Mouse (Mus musculus) adrenal gland, postnatal 14 days (tissue): Measurements from ENCODE around the gene Cfc1. TPM values are rescaled to one million over a fixed set of nuclear protein-coding genes. Genes with fewer than 3 reads are reported as not detected.
"Not testable (repeated sequence)": the region's sequence is repeated elsewhere in the genome, so short reads cannot be mapped to it uniquely, and the experiment has no call there.

Source experiments
- DNase-seq: peaks from one replicate; pipeline ENCODE4 v3.0.0; 2021; ENCODE audit warnings: mixed read lengths
- long read RNA-seq, 2 experiments: library from polyadenylated mRNA; stranded (forward); transcript quantifications; one replicate each; pipeline ENCODE4 v2.0.0; 2021
- total RNA-seq: library from RNA; stranded (reverse); gene quantifications from 2 replicates; pipeline ENCODE4 v1.2.3, GENCODE M21; 2021

The Cfc1 gene
- not detected in 2 replicates for total RNA-seq
- long read RNA-seq, experiment 1 = 0 reads
- long read RNA-seq, experiment 2 = 0 reads

GRCm38 (mm10) chr1:34535043-34535698 is at the start of gene Cfc1:
Gene Cfc1, plus strand, starts transcription at chr1:34535648.
- DNase-seq = not testable (repeated sequence)

- no peak for DNase-seq
Observed at GRCm38 (mm10) chr1:34487383-34487782, 48.1 kb upstream of the Cfc1 start.

- no peak for DNase-seq
Observed at GRCm38 (mm10) chr1:34489852-34490541, 45.5 kb upstream of the Cfc1 start.

GRCm38 (mm10) chr1:34491480-34491879 is 44.0 kb upstream of the Cfc1 start:
- no peak for DNase-seq

- DNase-seq = no peak
Observed at GRCm38 (mm10) chr1:34502991-34503390, 32.5 kb upstream of the Cfc1 start.

- no peak for DNase-seq
Observed at GRCm38 (mm10) chr1:34505307-34505706, 30.1 kb upstream of the Cfc1 start.

GRCm38 (mm10) chr1:34505970-34506551 is 29.4 kb upstream of the Cfc1 start:
- no peak for DNase-seq

- DNase-seq = no peak
Observed at GRCm38 (mm10) chr1:34507986-34508385, 27.5 kb upstream of the Cfc1 start.

- no peak for DNase-seq
Observed at GRCm38 (mm10) chr1:34510575-34510981, 24.9 kb upstream of the Cfc1 start.

GRCm38 (mm10) chr1:34511027-34511426 is 24.4 kb upstream of the Cfc1 start:
- DNase-seq = peak; percentile 73

GRCm38 (mm10) chr1:34513068-34513467 is 22.4 kb upstream of the Cfc1 start:
- no peak for DNase-seq

GRCm38 (mm10) chr1:34516595-34516994 is 18.9 kb upstream of the Cfc1 start:
- DNase-seq = no peak

- DNase-seq = not testable (repeated sequence)
Observed at GRCm38 (mm10) chr1:34517297-34517696, 18.2 kb upstream of the Cfc1 start.

- not testable (repeated sequence) for DNase-seq
Observed at GRCm38 (mm10) chr1:34517797-34518196, 17.7 kb upstream of the Cfc1 start.

- DNase-seq = peak; percentile 9
Observed at GRCm38 (mm10) chr1:34518259-34518658, 17.2 kb upstream of the Cfc1 start.

- no peak for DNase-seq
Observed at GRCm38 (mm10) chr1:34522205-34522849, 13.1 kb upstream of the Cfc1 start.

- no peak for DNase-seq
Observed at GRCm38 (mm10) chr1:34522850-34523244, 12.6 kb upstream of the Cfc1 start.

- no peak for DNase-seq
Observed at GRCm38 (mm10) chr1:34523647-34524046, 11.8 kb upstream of the Cfc1 start.

- not testable (repeated sequence) for DNase-seq
Observed at GRCm38 (mm10) chr1:34534574-34534973, 874 bp upstream of the Cfc1 start.

- DNase-seq = peak; percentile 6
Observed at GRCm38 (mm10) chr1:34536291-34536766, 881 bp downstream of the Cfc1 start.

- no peak for DNase-seq
Observed at GRCm38 (mm10) chr1:34536767-34537485, 1.5 kb downstream of the Cfc1 start.

- DNase-seq = no peak
Observed at GRCm38 (mm10) chr1:34547074-34547473, 11.6 kb downstream of the Cfc1 start.
